Comparison of ENCODE assay signal across 18 mouse cellular contexts in the genomic region with DNA sequence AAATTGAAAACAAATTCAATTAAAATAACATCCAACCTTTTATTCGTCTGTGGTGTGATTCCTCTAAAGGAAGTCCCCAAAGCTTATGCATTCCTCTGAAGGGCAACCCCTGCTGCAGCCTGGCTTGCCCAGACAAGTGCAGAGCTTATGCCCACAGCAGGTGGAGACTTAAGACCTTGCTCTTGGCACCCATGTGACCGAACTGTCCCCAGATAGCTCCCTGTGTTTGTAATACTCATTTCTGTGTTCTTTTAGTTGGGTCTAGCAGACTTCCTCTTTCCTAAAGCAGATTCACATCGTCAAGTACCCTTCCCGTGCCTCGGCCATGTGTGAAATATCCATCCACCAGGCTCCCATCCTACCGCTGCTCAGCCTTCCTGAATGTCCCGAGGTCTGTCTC.
DNase-seq lines count a peak whose midpoint lies in the region.
"Had no signal": no experiment of that assay in that cellular context is flagged by ENCODE, and none has a peak within 500 bp of the region (broad histone marks: within the 10 kb centered on the region; RNA-seq: fewer than 3 reads in every experiment).

No protein-coding gene starts in this region.

- peak; percentile 94 for DNase-seq in heart, adult 11 months
- no peak for DNase-seq in heart, postnatal 10 days
- DNase-seq in urinary bladder, adult 18-20 months (ENCODE audit: low spot score in 2 of 2) = peak; percentile 7 to 20
- DNase-seq in urinary bladder, adult 2 months (ENCODE audit: low spot score) = no peak
- peak; percentile 11 for DNase-seq in brain, adult 2 months (ENCODE audit: low read depth, low spot score)
- peak; percentile 2 for DNase-seq in skeletal muscle tissue, adult 2 months (ENCODE audit: low read depth, low spot score)
- no peak for DNase-seq in adipocyte (ENCODE audit: low spot score)
- no peak for DNase-seq in ovary, postnatal 14 days (ENCODE audit: low spot score)
- DNase-seq: adrenal gland, adult 2 months; adrenal gland, postnatal 36 days; cerebellum, adult 8-10 months; cerebellum, postnatal 25 days; heart, postnatal 36 days; kidney, adult 8-10 months; kidney, postnatal 10 days; lung, adult 18-20 months; lung, postnatal 10 days; right cerebral cortex, postnatal 4 days had no signal

- intact Hi-C loops in heart, postnatal 10 days (cut with DNase I) = no loop called here

Comparison
In these comparisons a context has a peak if more than half of its experiments do, and no peak if none do; other contexts are left out.
1. DNase-seq: peak in heart, adult 11 months (single experiment), urinary bladder, adult 18-20 months (2 of 2), brain, adult 2 months (single experiment) and skeletal muscle tissue, adult 2 months (single experiment); none in heart, postnatal 10 days (0 of 2), urinary bladder, adult 2 months (single experiment), adipocyte (single experiment) and ovary, postnatal 14 days (single experiment).